Mouse (Mus musculus) adrenal gland (tissue): ENCODE data around the gene Olfr686.

ENCODE experiments used
- intact Hi-C: fragments of 180-260 bp; cut with DNase I; formaldehyde crosslinking; loops from one replicate; pipeline ENCODE4 v1.15.1; 2025
- long read RNA-seq, 2 experiments: library from polyadenylated mRNA; unstranded; transcript quantifications; one replicate each; pipeline ENCODE4 v2.0.0; 2020; ENCODE audit warnings: borderline replicate concordance in 1 of 2; ENCODE audit not compliant: insufficient replicate concordance in 1 of 2

The Olfr686 gene
- long read RNA-seq, experiment 1, result 0 reads
- long read RNA-seq, experiment 2, result 0 reads

- intact Hi-C loops, result no loop called here
Observed at GRCm38 (mm10) chr7:105207385-105207784, at the start of gene Olfr686. TSS of gene Olfr686 (minus strand) at chr7:105207485.

GRCm38 (mm10) chr7:105256656-105257055 is 49.4 kb upstream of the Olfr686 start:
- intact Hi-C loops, result loop anchor here (5.0 kb wide), 1 partner anchor 271 kb away; no protein-coding TSS in a partner anchor

GRCm38 (mm10) chr7:105248197-105248596 is 40.9 kb upstream of the Olfr686 start:
- intact Hi-C loops, result no loop called here

- intact Hi-C loops, result no loop called here
Observed at GRCm38 (mm10) chr7:105247671-105248070, 40.4 kb upstream of the Olfr686 start.

DNA sequence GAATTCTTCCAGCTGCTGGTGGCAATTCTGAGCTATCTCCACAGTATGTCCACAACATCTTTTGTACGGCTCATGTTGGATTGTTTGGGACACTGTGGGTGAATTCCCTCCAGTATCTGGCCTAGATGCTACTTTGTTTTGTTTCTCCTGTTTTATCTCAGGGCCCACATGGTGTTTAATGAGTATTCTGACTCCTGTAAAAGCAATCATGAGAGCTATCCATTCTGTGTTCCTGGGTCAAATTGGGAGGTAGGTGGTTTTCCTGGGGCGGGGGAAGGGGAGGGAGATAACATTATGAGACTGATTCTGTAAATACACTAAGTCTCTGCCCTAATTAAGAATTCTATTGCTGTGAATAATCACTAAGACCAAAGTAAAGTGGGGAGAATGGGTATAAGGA is 22.1 kb upstream of the Olfr686 start:
- intact Hi-C loops, result no loop called here

- intact Hi-C loops, result no loop called here
Observed at GRCm38 (mm10) chr7:105228138-105228537, 20.9 kb upstream of the Olfr686 start.

- intact Hi-C loops, result no loop called here
Observed at GRCm38 (mm10) chr7:105226703-105227102, 19.4 kb upstream of the Olfr686 start.

- intact Hi-C loops, result no loop called here
Observed at GRCm38 (mm10) chr7:105226072-105226471, 18.8 kb upstream of the Olfr686 start.

DNA sequence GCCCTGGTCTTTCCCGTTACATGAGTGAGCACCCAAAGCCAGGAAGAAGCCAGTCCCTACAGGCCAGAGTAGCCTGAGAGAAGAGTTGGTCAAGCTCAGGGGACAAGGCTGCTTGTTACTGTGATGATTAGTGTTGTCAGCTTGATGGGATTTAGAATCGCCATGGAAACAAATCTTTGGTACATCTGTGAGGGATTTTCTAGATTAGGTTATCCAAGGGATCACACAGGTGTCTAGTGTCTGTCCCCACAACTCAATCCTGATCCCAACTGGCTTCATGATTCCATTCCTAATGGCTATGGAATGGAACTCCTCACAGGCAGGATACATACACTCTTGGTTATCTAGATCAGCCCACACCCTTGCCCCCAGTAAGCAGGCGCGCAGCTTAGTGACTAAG is 11.0 kb upstream of the Olfr686 start:
- intact Hi-C loops, result no loop called here

DNA sequence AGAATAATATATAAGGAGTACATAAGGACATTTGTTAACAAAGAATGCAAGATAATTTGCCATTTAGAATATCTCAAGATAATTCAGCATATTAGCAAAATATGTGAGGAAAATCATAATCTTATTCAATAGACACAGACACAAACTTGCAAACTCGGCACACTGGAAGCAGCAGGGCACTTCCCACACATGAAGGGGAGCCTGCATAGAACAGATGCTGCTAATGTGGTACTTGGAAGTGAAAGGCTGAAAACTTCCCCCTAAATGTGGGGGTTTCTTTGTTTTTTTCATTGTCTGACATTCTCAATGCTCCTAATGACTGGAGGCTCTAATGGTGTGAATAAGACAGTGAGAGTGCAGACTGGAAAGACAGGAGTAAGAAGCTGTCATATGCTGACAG is 7.5 kb upstream of the Olfr686 start:
- intact Hi-C loops, result no loop called here

- intact Hi-C loops, result no loop called here
Observed at GRCm38 (mm10) chr7:105185912-105186311, 21.4 kb downstream of the Olfr686 start, which contains the start of gene Olfr685. TSS of gene Olfr685 (minus strand) at chr7:105186012.

DNA sequence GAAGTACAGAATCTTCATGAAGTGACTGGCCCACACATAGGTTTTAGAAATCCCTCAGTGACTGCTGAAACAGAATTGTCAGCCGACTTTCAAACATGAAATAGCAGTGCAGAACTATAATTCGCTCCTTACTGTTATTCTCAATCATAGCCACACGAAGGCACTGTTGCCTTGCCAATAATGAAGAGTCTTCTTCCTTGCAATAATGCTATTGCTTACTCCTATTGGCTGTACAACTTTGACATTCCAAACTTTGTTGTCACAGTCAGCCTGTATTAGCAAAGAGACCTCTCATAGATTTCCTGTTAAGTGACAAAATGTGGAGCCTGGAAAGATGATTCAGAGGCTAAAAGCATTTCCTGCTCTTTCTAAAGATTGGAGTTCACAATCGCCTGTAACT is 36.5 kb downstream of the Olfr686 start:
- intact Hi-C loops, result loop anchor here (5.0 kb wide), 2 partner anchors 162 to 357 kb away; partner anchors contain the start of gene Olfr690

DNA sequence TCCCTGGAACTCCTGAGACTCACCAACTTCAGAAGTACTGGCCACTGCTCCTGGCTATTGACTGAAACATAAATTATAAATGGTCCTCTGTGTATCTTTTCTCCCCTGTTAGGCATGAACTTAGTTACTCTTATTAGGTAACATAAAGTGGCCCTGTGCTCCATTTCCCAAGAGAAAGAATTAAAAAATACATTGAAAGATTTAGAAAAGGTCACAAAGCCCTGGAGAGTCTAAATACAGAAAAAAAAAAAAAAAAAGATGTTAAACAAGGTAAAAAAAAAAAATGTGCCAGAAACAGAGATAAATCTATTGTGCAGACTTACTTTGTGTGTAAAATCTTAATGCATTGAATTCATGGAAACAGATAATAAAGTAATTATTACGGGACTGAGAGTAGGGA is 43.7 kb downstream of the Olfr686 start, which contains the start of gene Olfr684:
Olfr684 (minus strand) TSS at position 101 of the 400 bp plus-strand sequence.
- intact Hi-C loops, result no loop called here
